ENCODE assay signal across 8 mouse cellular contexts in the genomic region with DNA sequence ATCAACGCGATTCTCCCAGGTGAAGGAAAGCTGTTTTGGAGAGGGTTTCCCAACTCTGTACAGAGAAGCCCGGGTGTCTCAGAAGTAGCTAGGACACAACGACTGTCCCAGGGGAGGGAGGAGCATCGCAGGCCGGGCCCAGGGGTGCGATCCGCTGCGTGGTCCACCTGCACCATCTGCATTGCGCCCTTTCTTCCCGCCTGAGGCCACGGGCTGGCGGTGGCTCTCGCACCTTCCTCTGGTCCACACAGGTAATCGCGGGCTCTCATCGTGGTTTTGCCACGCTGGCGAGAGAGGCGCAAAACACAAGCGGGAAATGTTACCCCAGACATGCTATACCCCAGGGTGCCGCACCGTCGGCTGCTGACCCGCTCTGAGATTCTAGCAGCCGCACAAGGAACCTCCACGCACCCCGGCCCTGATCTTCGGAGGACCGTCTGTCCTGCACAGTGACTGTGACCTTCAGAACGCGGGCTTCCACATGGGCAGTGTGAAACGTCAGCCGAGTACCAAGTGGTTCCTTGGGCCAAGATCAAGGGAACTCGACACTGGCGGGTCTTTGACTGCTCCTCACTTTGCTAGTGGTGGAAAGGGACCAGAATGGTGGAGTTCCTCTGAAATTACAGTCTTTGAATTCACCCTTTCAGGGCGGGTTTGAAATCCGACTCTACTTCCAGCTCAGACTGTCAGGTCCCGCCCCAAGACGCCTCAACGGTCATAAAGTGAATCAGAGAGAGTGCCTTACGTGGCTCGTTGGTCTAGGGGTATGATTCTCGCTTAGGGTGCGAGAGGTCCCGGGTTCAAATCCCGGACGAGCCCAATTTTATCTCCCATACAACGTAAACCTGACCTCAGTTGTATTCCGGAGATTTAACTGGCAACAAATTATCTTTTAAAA. TPM values are rescaled to one million over a fixed set of nuclear protein-coding genes. Genes with fewer than 3 reads are reported as not detected.
DNase-seq lines count a peak whose midpoint lies in the region; ATAC-seq and TF ChIP-seq lines count a peak whose summit lies in the region.

No protein-coding gene starts in this region.

- H3K27ac ChIP-seq in forebrain, postnatal 0 days (ENCODE audit: low read depth, low read length), result no peak overlapping the region

- H3K4me1 ChIP-seq in forebrain, postnatal 0 days (ENCODE audit: insufficient read depth), result 0 out of 2 replicates have a peak, but pooled peaks cover 7% of the 10 kb centered on the region

- no peak for TF ChIP-seq CTCF in forebrain, postnatal 0 days (IDR thresholded peaks at IDR 0.05; ENCODE audit: low read depth)

- H3K36me3 ChIP-seq in forebrain, postnatal 0 days (ENCODE audit: insufficient read depth), result no peaks in the 10 kb centered on the region

- peaks cover 4% of the 10 kb centered on the region for H3K27me3 ChIP-seq in forebrain, postnatal 0 days (ENCODE audit: insufficient read depth, low read length)

- peak; percentile 69 for ATAC-seq in forebrain, postnatal 0 days
- ATAC-seq in hematopoietic stem cell, adult 5-6 weeks (replicated peaks in 1 of 2; ENCODE audit: insufficient read depth in 1 of 2, low FRiP score in 2 of 2, low TSS enrichment in 1 of 2, low read depth in 1 of 2, poor library complexity in 2 of 2, severe bottlenecking in 2 of 2), result peak; percentile 61 to 71

- peak; percentile 84 for DNase-seq in MEL-GATA-1-ER (ENCODE audit: extremely low read depth, low read depth)
- peak; percentile 92 for DNase-seq in c-Kit-positive CD71-positive TER-119-negative erythroid progenitor cells, embryonic 14.5 days (ENCODE audit: low read depth)
- peak; percentile 79 for DNase-seq in forebrain, postnatal 0 days
- peak; percentile 63 to 65 for DNase-seq in layer of hippocampus, postnatal 14 days (ENCODE audit: low spot score in 2 of 2)
- peak; percentile 68 for DNase-seq in lung, postnatal 14 days
- DNase-seq in ovary, postnatal 36 days (ENCODE audit: low spot score), result peak; percentile 65
- DNase-seq in thymus, postnatal 36 days, result peak; percentile 82

- H3K9me3 ChIP-seq in forebrain, postnatal 0 days (ENCODE audit: low read length), result no peaks in the 10 kb centered on the region

- 3% methylated on average over 50 of the region's 50 CpGs for WGBS in forebrain, postnatal 0 days

- H3K9ac ChIP-seq in forebrain, postnatal 0 days, result peak overlapping the region; percentile 43

- peak overlapping the region; percentile 68 for H3K4me2 ChIP-seq in forebrain, postnatal 0 days (ENCODE audit: low read depth)

- H3K4me3 ChIP-seq in forebrain, postnatal 0 days (ENCODE audit: low read depth, low read length), result peak overlapping the region; percentile 45

RNA-seq across cellular contexts. Expression of a gene that starts 18.4 kb away (rescaled TPM):
- total RNA-seq in forebrain, postnatal 0 days (2014; rRNA removed), result 78.1 and 83.9 TPM in 2 replicates
- 26.4 and 29.3 TPM in 2 replicates for polyA plus RNA-seq in forebrain, postnatal 0 days (2015; fragmentation: Nextera tagmentation; extraction: Ambion mirVana)
- 173 and 205 TPM in 2 replicates for total RNA-seq in hematopoietic stem cell, adult 5-6 weeks (2017)
- 10 to 100 TPM; 33.6 to 39.0 TPM for total RNA-seq in layer of hippocampus, postnatal 14 days (2021)

RNA-seq across cellular contexts. Expression of a gene that starts 37.6 kb away (rescaled TPM):
- total RNA-seq in forebrain, postnatal 0 days (2014; rRNA removed), result 0.54 and 0.67 TPM in 2 replicates
- polyA plus RNA-seq in forebrain, postnatal 0 days (2015; fragmentation: Nextera tagmentation; extraction: Ambion mirVana), result 0.42 and 0.53 TPM in 2 replicates
- total RNA-seq in hematopoietic stem cell, adult 5-6 weeks (2017), result not detected in 2 replicates
- total RNA-seq in layer of hippocampus, postnatal 14 days (2021), result not detected

RNA-seq across cellular contexts. Expression of a gene that starts 49.9 kb away (rescaled TPM):
- 78.2 and 186 TPM in 2 replicates for total RNA-seq in forebrain, postnatal 0 days (2014; rRNA removed)
- 871 and 1,036 TPM in 2 replicates for polyA plus RNA-seq in forebrain, postnatal 0 days (2015; fragmentation: Nextera tagmentation; extraction: Ambion mirVana)
- 41.9 and 90.6 TPM in 2 replicates for total RNA-seq in hematopoietic stem cell, adult 5-6 weeks (2017)
- total RNA-seq in layer of hippocampus, postnatal 14 days (2021), result 100 to 1,000 TPM; 357 to 360 TPM

RNA-seq across cellular contexts. Expression of a gene that starts 56.0 kb away (rescaled TPM):
- 28.3 and 36.9 TPM in 2 replicates for total RNA-seq in forebrain, postnatal 0 days (2014; rRNA removed)
- polyA plus RNA-seq in forebrain, postnatal 0 days (2015; fragmentation: Nextera tagmentation; extraction: Ambion mirVana), result 21.4 and 29.7 TPM in 2 replicates
- 76.8 and 131 TPM in 2 replicates for total RNA-seq in hematopoietic stem cell, adult 5-6 weeks (2017)
- total RNA-seq in layer of hippocampus, postnatal 14 days (2021), result 10 to 100 TPM; 41.8 to 46.9 TPM
